Mouse (Mus musculus) heart, embryonic 15.5 days (tissue): Measurements from ENCODE around the gene Rab40c. TPM values are rescaled to one million over a fixed set of nuclear protein-coding genes. Genes with fewer than 3 reads are reported as not detected.

Experiments used
- ATAC-seq: fragments of 200-750 bp; cut with Nextera tagmentation; replicated peaks from 2 replicates; pipeline ENCODE4 v1.8.0; 2017; ENCODE audit warnings: low read depth, moderate TSS enrichment; ENCODE audit not compliant: insufficient number of reproducible peaks, insufficient read depth, low FRiP score
- H3K27ac ChIP-seq: fragments of 300-500 bp; sonication (generic); 2 replicates; pipeline ENCODE4 v1.5.1; 2015; ENCODE audit warnings: mild to moderate bottlenecking, inconsistent platforms
- H3K27me3 ChIP-seq: fragments of 300-500 bp; sonication (generic); 2 replicates; pipeline ENCODE4 v1.6.1; 2015; ENCODE audit warnings: inconsistent platforms
- H3K36me3 ChIP-seq: fragments of 300-500 bp; sonication (generic); 2 replicates; pipeline ENCODE4 v1.6.1; 2015; ENCODE audit warnings: mild to moderate bottlenecking, inconsistent platforms
- H3K4me1 ChIP-seq: fragments of 300-500 bp; sonication (generic); replicated peaks from 2 replicates; pipeline ENCODE4 v1.6.1; 2015; ENCODE audit warnings: inconsistent platforms
- H3K4me2 ChIP-seq: fragments of 300-500 bp; sonication (generic); 2 replicates; pipeline ENCODE4 v1.6.1; 2015; ENCODE audit warnings: inconsistent platforms, mild to moderate bottlenecking, moderate library complexity
- H3K4me3 ChIP-seq: fragments of 300-500 bp; sonication (generic); 2 replicates; pipeline ENCODE4 v1.5.1; 2015; ENCODE audit warnings: mild to moderate bottlenecking, inconsistent platforms
- H3K9ac ChIP-seq: fragments of 300-500 bp; sonication (generic); 2 replicates; pipeline ENCODE4 v1.6.1; 2015; ENCODE audit warnings: mild to moderate bottlenecking, inconsistent platforms
- H3K9me3 ChIP-seq: fragments of 300-500 bp; sonication (generic); replicated peaks from 2 replicates; pipeline ENCODE4 v1.6.1; 2016; ENCODE audit warnings: inconsistent platforms
- WGBS: fragments of 180-500 bp; shearing (Covaris S2); methylation state at CpG from one replicate; pipeline ENCODE4 v1.1.7; 2015; ENCODE audit warnings: mixed read lengths; 5-methylcytosine and 5-hydroxymethylcytosine counted together
- polyA plus RNA-seq: library from polyadenylated mRNA; unstranded; fragments of >200 nt; fragmentation: Nextera tagmentation; extraction: Ambion mirVana; gene quantifications from 2 replicates; pipeline ENCODE4 v1.2.1, GENCODE M21; 2015

The Rab40c gene
- polyA plus RNA-seq, 1 experiment from 2014 or later = 12.1 TPM

DNA sequence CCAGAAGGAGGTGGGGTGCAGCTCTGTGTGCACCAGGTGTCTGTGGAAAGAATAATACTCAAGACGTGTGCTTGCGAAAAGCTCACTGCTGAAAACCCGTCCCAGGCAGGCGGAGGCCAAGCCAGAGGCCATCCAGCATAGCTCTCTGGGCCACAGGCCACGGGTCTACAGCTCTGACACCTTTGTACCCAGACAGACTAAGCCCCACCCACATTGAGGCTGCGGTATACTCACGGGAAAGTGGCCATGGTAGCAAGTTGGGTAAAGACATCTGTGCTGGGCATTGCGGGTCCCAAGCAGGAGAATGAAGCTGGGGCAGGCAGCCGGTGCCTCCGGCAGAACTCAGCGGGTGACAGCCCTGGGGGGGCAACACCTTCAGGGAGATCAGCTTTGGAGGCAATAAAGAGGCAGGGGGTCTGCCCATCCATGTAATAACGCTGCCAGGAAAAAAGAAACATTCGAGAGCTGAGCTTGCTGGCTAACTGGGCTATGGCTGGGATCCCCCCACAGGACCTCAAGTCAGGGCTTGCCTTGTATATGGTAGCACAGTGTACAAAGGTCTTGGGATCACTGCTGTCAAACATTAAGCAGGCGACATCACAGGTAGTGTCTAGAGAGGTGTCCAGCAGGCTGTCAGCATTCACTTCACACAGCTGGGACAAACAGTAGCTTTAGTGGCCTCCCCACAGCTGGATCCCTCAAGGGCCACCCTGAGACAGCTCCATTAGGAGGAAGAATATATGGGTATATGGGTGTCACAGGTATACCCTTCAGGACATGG lies 79.9 kb downstream of the Rab40c start:
- Histone ChIP-seq H3K27ac (no peak overlapping the region), H3K4me2 (no peak overlapping the region), H3K9ac (no peak overlapping the region), H3K4me1 (peaks cover 61% of the 10 kb centered on the region), H3K27me3 (no peaks in the 10 kb centered on the region), H3K9me3 (no peaks in the 10 kb centered on the region), H3K4me3 (no peak overlapping the region), H3K36me3 (peaks cover 46% of the 10 kb centered on the region)
- no peak for ATAC-seq
- 86% methylated on average over 14 of the region's 14 CpGs for WGBS

DNA sequence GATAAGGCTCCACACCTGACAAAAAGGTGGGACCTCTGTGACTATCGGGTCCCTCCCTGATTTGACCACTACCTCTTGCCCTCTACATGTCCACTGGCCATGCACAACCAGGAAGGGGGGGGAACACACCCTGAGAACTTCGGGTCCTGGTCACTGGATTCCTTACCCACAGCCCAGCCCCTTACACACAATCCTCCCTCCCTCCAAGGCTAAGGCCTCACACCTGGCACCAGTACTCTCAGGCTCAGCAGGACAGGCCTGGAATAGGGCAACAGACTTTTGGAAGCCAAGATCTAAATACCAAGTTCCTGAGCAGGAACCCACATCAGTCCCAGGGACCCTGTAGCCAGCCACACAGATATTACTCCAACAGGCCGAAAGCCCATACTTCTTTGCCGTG lies 80.6 kb downstream of the Rab40c start:
- no peak overlapping the region for H3K4me2 ChIP-seq
- peaks cover 66% of the 10 kb centered on the region for H3K4me1 ChIP-seq
- H3K9ac ChIP-seq = no peak overlapping the region
- H3K36me3 ChIP-seq = peaks cover 46% of the 10 kb centered on the region
- no peak overlapping the region for H3K4me3 ChIP-seq
- no peak for ATAC-seq
- H3K27ac ChIP-seq = no peak overlapping the region
- H3K9me3 ChIP-seq = no peaks in the 10 kb centered on the region
- WGBS = 75% methylated on average over 4 of the region's 4 CpGs
- H3K27me3 ChIP-seq = no peaks in the 10 kb centered on the region

DNA sequence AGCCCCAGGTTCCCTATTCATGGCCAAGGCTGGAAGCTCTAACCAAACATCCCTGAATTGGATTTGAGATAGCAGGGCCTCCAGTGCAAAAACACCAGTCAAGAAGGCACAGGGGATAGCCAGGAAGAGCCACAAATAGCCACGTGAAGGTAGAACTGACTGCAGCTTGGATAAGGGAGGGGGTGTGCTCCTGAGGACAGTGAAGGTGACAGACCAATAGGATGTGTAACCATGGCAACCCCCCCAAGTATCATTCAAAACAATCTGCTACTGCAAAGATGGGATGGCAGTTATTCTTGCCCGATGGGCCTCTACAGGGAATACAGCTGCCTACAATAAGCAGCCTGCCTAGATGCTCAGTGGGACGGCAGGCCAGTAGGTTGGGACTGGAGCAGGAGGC lies 82.0 kb downstream of the Rab40c start:
- H3K9ac ChIP-seq = peak overlapping the region; percentile 62; the same call in 1 of the 2 replicates
- peak overlapping the region; percentile 69 for H3K27ac ChIP-seq
- no peaks in the 10 kb centered on the region for H3K27me3 ChIP-seq
- H3K9me3 ChIP-seq = no peaks in the 10 kb centered on the region
- peaks cover 45% of the 10 kb centered on the region for H3K36me3 ChIP-seq
- peaks cover 58% of the 10 kb centered on the region for H3K4me1 ChIP-seq
- H3K4me2 ChIP-seq = peak overlapping the region; percentile 90
- H3K4me3 ChIP-seq = no peak overlapping the region
- 35% methylated on average over 3 of the region's 3 CpGs for WGBS
- ATAC-seq = no peak

DNA sequence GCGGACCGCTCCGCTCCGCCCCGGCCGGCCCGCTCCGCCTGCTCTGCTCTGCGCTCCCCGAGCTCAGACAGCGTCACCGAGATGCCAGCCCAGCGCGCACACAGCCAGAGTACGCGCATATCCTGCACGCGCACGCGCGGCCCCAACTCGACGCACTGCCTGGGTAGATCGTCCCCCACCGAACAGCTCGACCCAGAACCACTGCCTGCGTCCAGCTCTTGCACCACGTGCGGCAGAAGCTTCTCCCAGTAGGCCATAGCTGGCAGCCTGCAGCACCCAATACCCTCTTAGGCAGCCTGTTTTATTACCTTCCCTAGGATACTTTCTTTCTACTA lies 82.5 kb downstream of the Rab40c start, which contains the start of gene Rhbdl1:
Gene Rhbdl1, minus strand, starts transcription at position 220 of the 335 bp plus-strand sequence.
- H3K36me3 ChIP-seq = peaks cover 40% of the 10 kb centered on the region
- H3K27me3 ChIP-seq = no peaks in the 10 kb centered on the region
- WGBS = 8% methylated on average over 29 of the region's 29 CpGs
- H3K9ac ChIP-seq = peak within 1 kb of the TSS; percentile 62
- H3K4me1 ChIP-seq = peaks cover 57% of the 10 kb centered on the region
- H3K27ac ChIP-seq = peak within 1 kb of the TSS; percentile 69
- H3K4me3 ChIP-seq = peak within 1 kb of the TSS; percentile 47
- ATAC-seq = peak; percentile 5; the same call in 1 of the 2 replicates
- H3K4me2 ChIP-seq = peak within 1 kb of the TSS; percentile 90
- H3K9me3 ChIP-seq = no peaks in the 10 kb centered on the region

DNA sequence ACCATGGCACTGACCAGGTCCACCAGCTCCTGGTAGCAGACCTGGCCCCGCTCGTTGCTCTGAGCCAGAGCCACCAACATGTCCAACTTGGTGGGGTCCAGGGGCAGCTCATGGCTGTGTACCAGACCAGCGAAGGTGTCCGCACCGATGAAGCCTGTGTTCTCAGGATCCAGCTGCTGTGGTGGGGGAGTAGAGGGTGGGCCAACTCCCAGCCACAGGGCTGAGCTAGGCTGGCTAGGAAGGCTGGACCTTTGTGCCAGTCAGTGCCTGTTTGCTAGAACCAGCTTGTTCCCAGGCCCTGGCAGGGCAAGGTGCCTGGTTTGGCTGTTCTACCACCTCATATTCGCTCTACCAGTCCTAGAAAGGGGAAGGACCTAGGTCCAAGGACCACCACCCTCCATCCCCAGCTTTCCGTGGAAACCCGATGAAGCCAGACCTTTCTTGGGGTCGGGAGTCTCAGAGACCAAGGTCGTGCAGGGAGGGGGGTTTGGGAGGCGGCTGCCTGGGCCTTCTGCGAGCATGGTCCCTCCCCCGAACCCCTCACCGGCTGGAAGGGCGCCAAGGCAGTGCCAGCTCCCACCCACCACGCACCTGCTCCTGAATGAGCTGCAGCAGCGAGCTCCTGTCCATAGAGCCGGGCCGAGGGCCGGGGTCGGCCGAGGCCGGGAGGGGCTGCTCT lies 83.0 kb downstream of the Rab40c start:
- Histone ChIP-seq H3K36me3 (peaks cover 35% of the 10 kb centered on the region), H3K9me3 (no peaks in the 10 kb centered on the region), H3K4me2 (peak overlapping the region; percentile 90), H3K27ac (peak overlapping the region; percentile 69), H3K27me3 (no peaks in the 10 kb centered on the region), H3K4me1 (peaks cover 62% of the 10 kb centered on the region), H3K4me3 (peak overlapping the region; percentile 47), H3K9ac (peak overlapping the region; percentile 62)
- ATAC-seq = no peak
- 20% methylated on average over 23 of the region's 23 CpGs for WGBS

DNA sequence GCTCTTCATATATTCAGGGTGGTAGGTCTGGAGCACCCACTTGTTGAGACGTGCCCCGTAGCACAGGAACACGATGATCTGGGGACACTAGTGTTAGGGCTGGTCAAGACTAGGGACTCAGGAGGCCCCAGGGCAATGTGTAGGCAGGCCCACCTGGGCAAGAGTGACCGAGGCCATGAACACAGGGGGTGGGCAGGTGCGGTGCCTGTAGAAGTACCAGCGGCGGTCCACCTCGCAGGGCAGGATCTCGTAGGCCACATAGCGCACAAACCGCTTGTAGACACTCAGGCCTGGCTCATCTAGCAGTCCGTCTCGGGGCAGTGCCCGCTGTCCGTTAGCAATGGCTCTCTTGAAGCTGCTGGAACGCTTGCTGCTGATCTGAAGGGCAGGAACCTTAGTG lies 83.7 kb downstream of the Rab40c start:
- Histone ChIP-seq H3K27ac (no peak overlapping the region), H3K9me3 (no peaks in the 10 kb centered on the region), H3K4me2 (peak overlapping the region; percentile 91), H3K9ac (peak overlapping the region; percentile 62; the same call in 1 of the 2 replicates), H3K36me3 (peaks cover 34% of the 10 kb centered on the region), H3K27me3 (no peaks in the 10 kb centered on the region), H3K4me3 (peak overlapping the region; percentile 47; the same call in 1 of the 2 replicates), H3K4me1 (peaks cover 66% of the 10 kb centered on the region)
- no peak for ATAC-seq
- 92% methylated on average over 16 of the region's 16 CpGs for WGBS

DNA sequence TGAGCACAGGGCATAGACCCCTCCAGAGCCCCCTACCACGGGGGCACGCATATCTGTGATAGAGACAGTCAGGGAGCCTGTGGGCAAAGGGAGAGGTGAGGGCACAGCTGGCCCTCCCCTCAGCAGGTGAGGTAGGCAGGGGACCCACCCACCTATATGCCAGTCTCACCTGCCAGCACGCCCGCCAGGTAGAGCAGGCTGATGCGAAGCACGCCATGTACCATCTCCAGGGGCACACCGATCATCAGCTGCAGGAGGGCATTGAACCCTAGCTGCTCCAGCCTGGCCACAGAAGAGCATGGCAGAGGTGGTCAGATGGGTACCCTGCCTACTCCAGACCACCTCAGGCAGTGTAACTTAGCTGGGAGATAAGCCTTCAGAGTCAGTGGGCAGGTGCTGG lies 84.2 kb downstream of the Rab40c start:
- ATAC-seq = no peak
- no peaks in the 10 kb centered on the region for H3K27me3 ChIP-seq
- peaks cover 70% of the 10 kb centered on the region for H3K4me1 ChIP-seq
- no peak overlapping the region for H3K9ac ChIP-seq
- peak overlapping the region; percentile 91; the same call in 1 of the 2 replicates for H3K4me2 ChIP-seq
- no peaks in the 10 kb centered on the region for H3K9me3 ChIP-seq
- WGBS = 94% methylated on average over 7 of the region's 7 CpGs
- H3K27ac ChIP-seq = no peak overlapping the region
- H3K4me3 ChIP-seq = peak overlapping the region; percentile 82
- peaks cover 34% of the 10 kb centered on the region for H3K36me3 ChIP-seq

DNA sequence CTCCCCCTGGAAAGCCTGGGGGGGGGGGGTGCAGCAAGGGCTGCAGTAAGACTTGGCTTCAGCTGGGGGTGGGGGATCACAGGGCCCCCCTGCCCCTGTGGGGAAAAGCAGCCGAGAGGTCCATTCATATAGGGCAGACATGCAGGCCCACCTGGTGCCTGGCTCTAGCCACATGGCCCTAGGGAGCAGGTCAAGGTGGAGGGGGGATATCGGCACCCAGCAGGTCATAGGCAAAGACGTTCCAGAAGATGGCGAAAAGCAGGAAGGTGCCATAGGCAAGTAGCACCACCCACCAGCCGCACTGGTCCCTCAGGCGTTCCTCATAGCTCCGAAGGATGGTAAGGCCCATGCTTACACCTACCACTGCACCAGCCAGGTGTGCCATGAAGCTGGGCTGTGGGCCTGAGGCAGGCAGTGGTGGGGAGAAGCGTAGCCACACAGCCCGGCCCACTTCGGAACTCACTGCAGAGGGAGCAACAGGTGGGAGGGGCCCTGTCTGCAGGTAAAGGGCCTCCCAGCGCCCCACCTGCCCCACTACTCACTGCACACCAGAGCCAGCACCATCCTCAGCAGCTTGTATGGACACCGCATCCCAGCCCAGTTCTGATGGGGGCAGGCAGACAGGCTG lies 84.8 kb downstream of the Rab40c start:
- Histone ChIP-seq H3K4me2 (peak overlapping the region; percentile 91), H3K27ac (peak overlapping the region; percentile 99), H3K36me3 (peaks cover 29% of the 10 kb centered on the region), H3K9me3 (no peaks in the 10 kb centered on the region), H3K9ac (peak overlapping the region; percentile 86), H3K4me1 (peaks cover 73% of the 10 kb centered on the region), H3K27me3 (no peaks in the 10 kb centered on the region), H3K4me3 (peak overlapping the region; percentile 82)
- 86% methylated on average over 12 of the region's 12 CpGs for WGBS
- no peak for ATAC-seq

DNA sequence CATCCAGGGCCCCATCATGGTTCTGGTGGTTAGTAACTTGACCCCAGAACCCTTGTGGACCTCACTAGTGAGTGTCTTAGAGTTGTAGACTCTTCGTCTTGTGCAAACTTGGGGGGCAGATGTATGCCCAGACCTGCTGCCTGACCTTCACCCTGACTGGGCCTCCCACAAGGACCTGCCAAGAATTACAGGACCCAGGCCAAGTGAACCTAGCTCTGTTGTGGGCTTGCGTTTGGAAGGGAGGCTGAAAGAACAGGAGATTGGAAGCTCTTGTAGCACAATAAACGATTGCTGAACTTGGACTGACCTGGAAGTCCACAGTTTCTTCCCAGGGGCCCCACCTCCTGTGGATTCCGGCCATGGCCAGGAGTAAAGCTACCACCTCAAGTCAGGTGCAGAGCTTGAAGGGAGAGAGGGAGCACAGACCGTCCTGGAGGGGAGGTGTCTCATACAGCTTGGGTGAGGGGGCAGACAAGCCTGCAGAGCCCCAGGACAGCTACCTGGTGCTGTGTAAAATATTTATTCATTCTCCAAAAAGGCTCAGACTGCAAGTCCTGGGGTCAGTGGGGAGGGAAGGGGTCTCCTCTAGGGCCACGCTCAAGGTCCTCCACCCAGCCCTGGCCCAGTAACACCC lies 85.4 kb downstream of the Rab40c start:
- Histone ChIP-seq H3K27ac (peak overlapping the region; percentile 99), H3K9ac (peak overlapping the region; percentile 86), H3K9me3 (no peaks in the 10 kb centered on the region), H3K27me3 (no peaks in the 10 kb centered on the region), H3K36me3 (peaks cover 23% of the 10 kb centered on the region), H3K4me3 (peak overlapping the region; percentile 82), H3K4me1 (peaks cover 76% of the 10 kb centered on the region), H3K4me2 (peak overlapping the region; percentile 91)
- ATAC-seq = no peak
- WGBS = 15% methylated on average over 6 of the region's 6 CpGs

DNA sequence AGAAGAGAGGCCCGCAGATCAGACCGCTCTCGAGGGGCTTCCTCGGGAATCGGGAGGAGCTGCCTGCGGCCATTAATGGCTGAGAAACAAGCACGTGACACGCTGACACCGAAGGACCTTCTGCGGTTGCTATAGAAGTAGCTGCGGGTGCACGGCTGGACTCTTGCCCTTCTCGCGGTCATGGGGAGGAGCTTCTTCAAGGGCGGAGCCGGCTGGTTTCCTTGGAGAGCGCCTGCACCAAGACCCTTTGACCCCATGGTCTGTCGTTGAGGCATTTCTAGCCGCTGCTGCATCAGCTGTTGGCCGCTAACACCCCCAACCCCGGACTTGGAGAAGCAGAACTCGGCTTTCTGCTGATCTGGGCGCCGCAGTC lies 86.2 kb downstream of the Rab40c start, which contains the start of gene Stub1:
Gene Stub1, minus strand, starts transcription at position 114 of the 373 bp plus-strand sequence.
- Histone ChIP-seq H3K27ac (peak within 1 kb of the TSS; percentile 99), H3K9me3 (no peaks in the 10 kb centered on the region), H3K36me3 (peaks cover 18% of the 10 kb centered on the region), H3K4me2 (peak within 1 kb of the TSS; percentile 91), H3K27me3 (no peaks in the 10 kb centered on the region), H3K4me1 (peaks cover 79% of the 10 kb centered on the region), H3K9ac (peak within 1 kb of the TSS; percentile 86), H3K4me3 (peak within 1 kb of the TSS; percentile 82)
- peak; percentile 74 for ATAC-seq
- WGBS = under 1% methylated on average over 24 of the region's 24 CpGs
